Mouse (Mus musculus) left cerebral cortex, adult 9 months (tissue): ENCODE measurements around the gene Gmfg.

Experiments
- DNase-seq, 2 experiments: peaks; one replicate each; pipeline ENCODE4 v3.0.0; 2022; ENCODE audit warnings: low spot score in 2 of 2

The Gmfg gene

GRCm38 (mm10) chr7:28437964-28438363 is 717 bp downstream of the Gmfg start:
- DNase-seq, result no peak

- DNase-seq, result no peak
These were observed 1.5 kb downstream of the Gmfg start for GRCm38 (mm10) chr7:28438771-28439170.

GRCm38 (mm10) chr7:28440739-28441138 is 3.5 kb downstream of the Gmfg start:
- no peak for DNase-seq

- DNase-seq, result no peak
These were observed 4.7 kb downstream of the Gmfg start for GRCm38 (mm10) chr7:28441776-28442485.

GRCm38 (mm10) chr7:28442688-28443087 is 5.4 kb downstream of the Gmfg start:
- no peak for DNase-seq

- no peak for DNase-seq
These were observed 7.2 kb downstream of the Gmfg start for GRCm38 (mm10) chr7:28444344-28444974.

GRCm38 (mm10) chr7:28446446-28446845 is 9.2 kb downstream of the Gmfg start:
- peak in 1 of 2 experiments; percentile 79 for DNase-seq

GRCm38 (mm10) chr7:28447101-28447830 is 10.0 kb downstream of the Gmfg start:
- DNase-seq, result no peak

- DNase-seq, result no peak
These were observed 10.9 kb downstream of the Gmfg start for GRCm38 (mm10) chr7:28447865-28448820.

GRCm38 (mm10) chr7:28451531-28452360 is 14.5 kb downstream of the Gmfg start, which contains the start of gene Lrfn1:
Gene Lrfn1 (plus strand): TSS chr7:28451980.
- DNase-seq, result no peak

GRCm38 (mm10) chr7:28452361-28453005 is 15.2 kb downstream of the Gmfg start:
- no peak for DNase-seq

GRCm38 (mm10) chr7:28460361-28460760 is 23.1 kb downstream of the Gmfg start:
- no peak for DNase-seq

- DNase-seq, result no peak
These were observed 25.5 kb downstream of the Gmfg start for GRCm38 (mm10) chr7:28462769-28463168.

GRCm38 (mm10) chr7:28464416-28465212 is 27.4 kb downstream of the Gmfg start:
- DNase-seq, result peak; percentile 84 to 93

GRCm38 (mm10) chr7:28466721-28467212 is 29.5 kb downstream of the Gmfg start:
- no peak for DNase-seq

GRCm38 (mm10) chr7:28467213-28467751 is 30.0 kb downstream of the Gmfg start:
- no peak for DNase-seq

- no peak for DNase-seq
These were observed 38.9 kb downstream of the Gmfg start for GRCm38 (mm10) chr7:28476191-28476590.

GRCm38 (mm10) chr7:28477363-28477762 is 40.1 kb downstream of the Gmfg start:
- DNase-seq, result no peak

GRCm38 (mm10) chr7:28478854-28479253 is 41.6 kb downstream of the Gmfg start:
- DNase-seq, result no peak
